Comparison of ENCODE assay signal across 11 mouse cellular contexts in genomic region chr10:83073119-83073518, GRCm38 (mm10).
DNase-seq lines count a peak whose midpoint lies in the region; ATAC-seq lines count a peak whose summit lies in the region.
"Had no signal": no experiment of that assay in that cellular context is flagged by ENCODE, and none has a peak within 500 bp of the region (broad histone marks: within the 10 kb centered on the region; RNA-seq: fewer than 3 reads in every experiment).

No protein-coding gene starts in this region.

- 44% methylated on average over 7 of the region's 7 CpGs for WGBS in lung, embryonic 15.5 days
- WGBS in stomach, embryonic 16.5 days = 47% methylated on average over 7 of the region's 7 CpGs

- H3K9me3 ChIP-seq in lung, embryonic 15.5 days = no peaks in the 10 kb centered on the region
- no peaks in the 10 kb centered on the region for H3K9me3 ChIP-seq in stomach, embryonic 16.5 days (replicated peaks; ENCODE audit: control insufficient read depth, low read length)
- H3K9me3 ChIP-seq: embryonic facial prominence, embryonic 13.5 days; heart, embryonic 13.5 days had no signal

- H3K4me3 ChIP-seq in lung, embryonic 15.5 days = no peak overlapping the region
- no peak overlapping the region for H3K4me3 ChIP-seq in stomach, embryonic 16.5 days (replicated peaks; ENCODE audit: low read length)
- H3K4me3 ChIP-seq: embryonic facial prominence, embryonic 13.5 days; heart, embryonic 13.5 days; myocyte had no signal

- H3K36me3 ChIP-seq in lung, embryonic 15.5 days = no peaks in the 10 kb centered on the region
- no peaks in the 10 kb centered on the region for H3K36me3 ChIP-seq in stomach, embryonic 16.5 days (ENCODE audit: control insufficient read depth, insufficient read depth, low read length)
- H3K36me3 ChIP-seq: embryonic facial prominence, embryonic 13.5 days; heart, embryonic 13.5 days had no signal

- no peak overlapping the region for H3K9ac ChIP-seq in lung, embryonic 15.5 days
- H3K9ac ChIP-seq in stomach, embryonic 16.5 days (ENCODE audit: low read length) = no peak overlapping the region
- H3K9ac ChIP-seq: embryonic facial prominence, embryonic 13.5 days; heart, embryonic 13.5 days had no signal

- no peak overlapping the region for H3K27ac ChIP-seq in lung, embryonic 15.5 days
- H3K27ac ChIP-seq in stomach, embryonic 16.5 days (ENCODE audit: low read length) = no peak overlapping the region
- H3K27ac ChIP-seq: embryonic facial prominence, embryonic 13.5 days; heart, embryonic 13.5 days had no signal

- ATAC-seq in lung, embryonic 15.5 days (ENCODE audit: borderline replicate concordance, extremely low read depth, low FRiP score, low TSS enrichment) = peak; percentile 44; the same call in 1 of the 2 replicates
- ATAC-seq in stomach, embryonic 16.5 days (ENCODE audit: insufficient read depth, low FRiP score) = 0 out of 2 replicates have a peak, but pooled peaks have one; percentile 23
- no peak for ATAC-seq in monocyte, adult 5-6 weeks (replicated peaks; ENCODE audit: insufficient number of reproducible peaks, low FRiP score, low TSS enrichment, poor library complexity, severe bottlenecking)
- no peak for ATAC-seq in activated CD4-positive, CD25-positive, alpha-beta regulatory T cell, adult 4 months

- no peak overlapping the region for H3K4me2 ChIP-seq in lung, embryonic 15.5 days
- H3K4me2 ChIP-seq in stomach, embryonic 16.5 days (ENCODE audit: low read depth, low read length) = no peak overlapping the region
- H3K4me2 ChIP-seq: embryonic facial prominence, embryonic 13.5 days; heart, embryonic 13.5 days had no signal

- DNase-seq in lung, postnatal 36 days = no peak
- DNase-seq in c-Kit-negative CD71-positive TER-119-positive erythroid progenitor cells, embryonic 14.5 days (ENCODE audit: low read depth, low spot score) = peak; percentile 29
- peak; percentile 5 for DNase-seq in induced T-regulatory cell, adult 2 months (ENCODE audit: low read depth)
- no peak for DNase-seq in frontal cortex, postnatal 14 days (ENCODE audit: low spot score in 2 of 2)

- H3K27me3 ChIP-seq in lung, embryonic 15.5 days = no peaks in the 10 kb centered on the region
- H3K27me3 ChIP-seq in stomach, embryonic 16.5 days (ENCODE audit: control insufficient read depth, insufficient read depth, low read length) = no peaks in the 10 kb centered on the region
- H3K27me3 ChIP-seq: embryonic facial prominence, embryonic 13.5 days; heart, embryonic 13.5 days had no signal

- H3K4me1 ChIP-seq in lung, embryonic 15.5 days = peaks cover 5% of the 10 kb centered on the region; the same call in 1 of the 2 replicates
- H3K4me1 ChIP-seq in stomach, embryonic 16.5 days (ENCODE audit: control insufficient read depth, insufficient read depth, low read length) = peaks cover 4% of the 10 kb centered on the region

Comparison
In these comparisons a context has a peak if more than half of its experiments do, and no peak if none do; other contexts are left out.
1. ATAC-seq: peak in lung, embryonic 15.5 days (single experiment) and stomach, embryonic 16.5 days (single experiment); none in monocyte, adult 5-6 weeks (single experiment) and activated CD4-positive, CD25-positive, alpha-beta regulatory T cell, adult 4 months (single experiment).
2. DNase-seq: peak in c-Kit-negative CD71-positive TER-119-positive erythroid progenitor cells, embryonic 14.5 days (single experiment) and induced T-regulatory cell, adult 2 months (single experiment); none in lung, postnatal 36 days (single experiment) and frontal cortex, postnatal 14 days (0 of 2).